Mouse (Mus musculus) limb, embryonic 14.5 days (tissue): ENCODE results near the gene Wrb. TPM values are rescaled to one million over a fixed set of nuclear protein-coding genes. Genes with fewer than 3 reads are reported as not detected.

Source experiments
- ATAC-seq: fragments of 200-750 bp; cut with Nextera tagmentation; 2 replicates; pipeline ENCODE4 v1.8.0; 2017; ENCODE audit warnings: low read depth, moderate number of reproducible peaks, moderate TSS enrichment; ENCODE audit not compliant: low FRiP score
- DNase-seq: peaks from one replicate; pipeline ENCODE4 v3.0.0-alpha.2; 2015; ENCODE audit warnings: low spot score
- H3K27ac ChIP-seq: fragments of 300-500 bp; sonication (generic); replicated peaks from 2 replicates; pipeline ENCODE4 v1.5.1; 2014; ENCODE audit warnings: low read depth, mild to moderate bottlenecking, low read length, moderate library complexity, mixed read lengths
- H3K27me3 ChIP-seq: fragments of 300-500 bp; sonication (generic); 2 replicates; pipeline ENCODE4 v1.6.1; 2014; ENCODE audit warnings: low read length, mixed read lengths; ENCODE audit not compliant: control insufficient read depth, insufficient read depth
- H3K36me3 ChIP-seq: fragments of 300-500 bp; sonication (generic); 2 replicates; pipeline ENCODE4 v1.6.1; 2014; ENCODE audit warnings: mild to moderate bottlenecking, low read length, moderate library complexity, mixed read lengths; ENCODE audit not compliant: control insufficient read depth, insufficient read depth
- H3K4me1 ChIP-seq: fragments of 300-500 bp; sonication (generic); 2 replicates; pipeline ENCODE4 v1.6.1; 2014; ENCODE audit warnings: antibody characterized with exemption, low read length, mixed read lengths; ENCODE audit not compliant: control insufficient read depth, insufficient read depth
- H3K4me2 ChIP-seq: fragments of 300-500 bp; sonication (generic); replicated peaks from 2 replicates; pipeline ENCODE4 v1.6.1; 2014; ENCODE audit warnings: low read depth, mild to moderate bottlenecking, low read length, moderate library complexity; ENCODE audit not compliant: severe bottlenecking
- H3K4me3 ChIP-seq: fragments of 300-500 bp; sonication (generic); replicated peaks from 2 replicates; pipeline ENCODE4 v1.5.1; 2014; ENCODE audit warnings: low read length
- H3K9ac ChIP-seq: fragments of 300-500 bp; sonication (generic); 2 replicates; pipeline ENCODE4 v1.6.1; 2014; ENCODE audit warnings: mild to moderate bottlenecking, low read depth, low read length, moderate library complexity; ENCODE audit not compliant: severe bottlenecking
- H3K9me3 ChIP-seq: fragments of 300-500 bp; sonication (generic); 2 replicates; pipeline ENCODE4 v1.6.1; 2016; ENCODE audit warnings: low read length; ENCODE audit not compliant: control insufficient read depth
- POLR2A ChIP-seq: fragments of 200-500 bp; IDR thresholded peaks from 2 replicates; pipeline ENCODE4 v1.8.0; 2012; ENCODE audit warnings: inconsistent platforms, mild to moderate bottlenecking, moderate library complexity, borderline replicate concordance; ENCODE audit not compliant: insufficient read depth, insufficient read length; ENCODE audit errors: extremely low read depth
- WGBS: fragments of 180-500 bp; shearing (Covaris S2); extraction: QIAGEN DNeasy Blood & Tissue Kit; methylation state at CpG from one replicate; pipeline ENCODE4 v1.1.7; 2014; 5-methylcytosine and 5-hydroxymethylcytosine counted together
- polyA plus RNA-seq, 2 experiments: library from polyadenylated mRNA; depleted of rRNA in 1 of 2; stranded (reverse) in 1 of 2; unstranded in 1 of 2; fragments of >200 nt; fragmentation: Nextera tagmentation in 1 of 2; extraction: Ambion mirVana in 1 of 2; gene quantifications; 2 replicates each; pipeline versions ENCODE4 v1.2.1 to v1.2.3; 2012 to 2014

The Wrb gene
- polyA plus RNA-seq, 2 experiments = 53.9 to 54.7 TPM

GRCm38 (mm10) chr16:96165723-96166264 lies 20.6 kb downstream of the Wrb start:
- 77% methylated on average over 4 of the region's 4 CpGs for WGBS
- H3K27ac ChIP-seq = no peak overlapping the region
- H3K9me3 ChIP-seq = no peaks in the 10 kb centered on the region
- no peaks in the 10 kb centered on the region for H3K36me3 ChIP-seq
- H3K9ac ChIP-seq = no peak overlapping the region
- H3K4me3 ChIP-seq = no peak overlapping the region
- no peak for ATAC-seq
- no peak for TF ChIP-seq POLR2A
- DNase-seq = no peak
- no peaks in the 10 kb centered on the region for H3K27me3 ChIP-seq
- no peaks in the 10 kb centered on the region for H3K4me1 ChIP-seq
- no peak overlapping the region for H3K4me2 ChIP-seq

GRCm38 (mm10) chr16:96168837-96169236 lies 23.6 kb downstream of the Wrb start:
- DNase-seq (no peak), ATAC-seq (no peak)
- Histone ChIP-seq H3K27ac (no peak overlapping the region), H3K36me3 (no peaks in the 10 kb centered on the region), H3K27me3 (no peaks in the 10 kb centered on the region), H3K9ac (no peak overlapping the region), H3K9me3 (no peaks in the 10 kb centered on the region), H3K4me1 (no peaks in the 10 kb centered on the region), H3K4me2 (no peak overlapping the region), H3K4me3 (no peak overlapping the region)
- no peak for TF ChIP-seq POLR2A
- WGBS = 86% methylated on average over 4 of the region's 4 CpGs

GRCm38 (mm10) chr16:96173648-96174047 lies 28.4 kb downstream of the Wrb start:
- no peak overlapping the region for H3K4me3 ChIP-seq
- no peak overlapping the region for H3K4me2 ChIP-seq
- H3K4me1 ChIP-seq = peaks cover 2% of the 10 kb centered on the region; the same call in 1 of the 2 replicates
- DNase-seq (peak; percentile 18), ATAC-seq (no peak; the same call in 1 of the 2 replicates)
- no peaks in the 10 kb centered on the region for H3K9me3 ChIP-seq
- 74% methylated on average over 8 of the region's 8 CpGs for WGBS
- no peaks in the 10 kb centered on the region for H3K36me3 ChIP-seq
- no peak for TF ChIP-seq POLR2A
- H3K9ac ChIP-seq = no peak overlapping the region
- no peaks in the 10 kb centered on the region for H3K27me3 ChIP-seq
- no peak overlapping the region for H3K27ac ChIP-seq

- Histone ChIP-seq H3K27me3 (no peaks in the 10 kb centered on the region), H3K4me2 (no peak overlapping the region), H3K4me1 (peaks cover 2% of the 10 kb centered on the region; the same call in 1 of the 2 replicates), H3K27ac (no peak overlapping the region), H3K4me3 (no peak overlapping the region), H3K9ac (no peak overlapping the region), H3K9me3 (no peaks in the 10 kb centered on the region), H3K36me3 (no peaks in the 10 kb centered on the region)
- TF ChIP-seq POLR2A = no peak
- DNase-seq (no peak), ATAC-seq (peak; percentile 69)
- WGBS = 45% methylated on average over 2 of the region's 2 CpGs
Observed at GRCm38 (mm10) chr16:96175399-96175798, 30.2 kb downstream of the Wrb start.

- DNase-seq (no peak), ATAC-seq (no peak)
- Histone ChIP-seq H3K9me3 (no peaks in the 10 kb centered on the region), H3K36me3 (no peaks in the 10 kb centered on the region), H3K9ac (no peak overlapping the region), H3K27ac (no peak overlapping the region), H3K4me3 (no peak overlapping the region), H3K4me1 (peaks cover 2% of the 10 kb centered on the region; the same call in 1 of the 2 replicates), H3K27me3 (no peaks in the 10 kb centered on the region), H3K4me2 (no peak overlapping the region)
- TF ChIP-seq POLR2A = no peak
Observed at GRCm38 (mm10) chr16:96179156-96179555, 33.9 kb downstream of the Wrb start.
